12 mouse cellular contexts compared by ENCODE assay signal in the genomic region with DNA sequence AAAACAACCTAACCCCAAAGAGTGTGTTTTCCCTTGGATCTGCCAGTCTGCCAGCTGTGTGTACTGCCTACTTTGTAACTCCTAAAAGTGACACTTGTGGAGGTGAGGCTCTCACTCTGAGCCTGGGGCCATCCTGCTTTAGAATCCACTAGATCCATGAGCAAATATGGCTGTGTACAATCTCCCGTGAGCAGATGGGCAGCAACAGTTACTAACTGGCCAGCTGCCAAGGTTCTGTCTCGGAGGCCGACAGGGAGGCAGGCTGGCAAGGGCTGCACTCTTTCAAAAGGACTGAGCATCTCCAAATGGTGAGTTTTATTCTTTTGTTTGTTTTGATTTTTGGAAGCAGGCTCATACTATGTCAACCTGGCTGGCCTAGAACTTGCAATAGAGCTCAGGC. TPM values are rescaled to one million over a fixed set of nuclear protein-coding genes. Genes with fewer than 3 reads are reported as not detected.
A peak's percentile ranks its signal among the peaks of the same experiment; 100 is the strongest.
DNase-seq lines count a peak whose midpoint lies in the region; ATAC-seq lines count a peak whose summit lies in the region.
"Had no signal": no experiment of that assay in that cellular context is flagged by ENCODE, and none has a peak within 500 bp of the region (broad histone marks: within the 10 kb centered on the region; RNA-seq: fewer than 3 reads in every experiment).

No protein-coding gene starts in this region.

- H3K4me3 ChIP-seq in hindbrain, embryonic 11.5 days (ENCODE audit: low read depth, low read length): no peak overlapping the region
- no peak overlapping the region for H3K4me3 ChIP-seq in hindbrain, embryonic 16.5 days (ENCODE audit: low read length)
- H3K4me3 ChIP-seq: heart, embryonic 10.5 days; left cerebral cortex, adult 2 months had no signal

- no peak for ATAC-seq in hindbrain, embryonic 11.5 days (ENCODE audit: low FRiP score)
- ATAC-seq in hindbrain, embryonic 16.5 days: no peak

- H3K27ac ChIP-seq in hindbrain, embryonic 11.5 days (ENCODE audit: low read depth, low read length): no peak overlapping the region
- H3K27ac ChIP-seq in hindbrain, embryonic 16.5 days (ENCODE audit: low read depth, low read length): no peak overlapping the region
- H3K27ac ChIP-seq: heart, embryonic 10.5 days; left cerebral cortex, adult 2 months had no signal

- no peak overlapping the region for H3K9ac ChIP-seq in hindbrain, embryonic 11.5 days (ENCODE audit: low read depth, low read length)
- no peak overlapping the region for H3K9ac ChIP-seq in hindbrain, embryonic 16.5 days (ENCODE audit: low read depth, low read length)

- peak; percentile 12 for DNase-seq in hindbrain, embryonic 11.5 days (ENCODE audit: low spot score)
- peak; percentile 32 for DNase-seq in right cerebral cortex, postnatal 14 days
- no peak for DNase-seq in right cerebral cortex, postnatal 36 days (ENCODE audit: low spot score in 2 of 2)
- peak; percentile 95 for DNase-seq in cerebellum, postnatal 14 days
- peak; percentile 74 to 84 for DNase-seq in spleen, postnatal 4 days (ENCODE audit: low spot score in 2 of 2)
- DNase-seq in thymus, adult 18-20 months: no peak
- DNase-seq in kidney, postnatal 10 days: no peak
- DNase-seq: lung, adult 18-20 months had no signal

- H3K9me3 ChIP-seq in hindbrain, embryonic 11.5 days (ENCODE audit: control insufficient read depth, low read length): no peaks in the 10 kb centered on the region
- peaks cover 4% of the 10 kb centered on the region; the same call in 1 of the 2 replicates for H3K9me3 ChIP-seq in hindbrain, embryonic 16.5 days (ENCODE audit: control insufficient read depth, low read length)
- H3K9me3 ChIP-seq: heart, embryonic 10.5 days had no signal

- no peaks in the 10 kb centered on the region for H3K27me3 ChIP-seq in hindbrain, embryonic 11.5 days (ENCODE audit: control insufficient read depth, insufficient read depth, low read length)
- H3K27me3 ChIP-seq in hindbrain, embryonic 16.5 days (replicated peaks; ENCODE audit: control insufficient read depth, insufficient read depth, low read length): no peaks in the 10 kb centered on the region; the same call in 1 of the 2 replicates

- 73% methylated on average over 3 of the region's 3 CpGs for WGBS in hindbrain, embryonic 11.5 days
- WGBS in hindbrain, embryonic 16.5 days: 25% methylated on average over 3 of the region's 3 CpGs

- no peak overlapping the region for H3K4me2 ChIP-seq in hindbrain, embryonic 11.5 days (replicated peaks; ENCODE audit: low read depth, low read length)
- no peak overlapping the region for H3K4me2 ChIP-seq in hindbrain, embryonic 16.5 days (ENCODE audit: low read length)

- H3K4me1 ChIP-seq in hindbrain, embryonic 11.5 days (replicated peaks; ENCODE audit: control insufficient read depth, insufficient read depth, low read length): no peaks in the 10 kb centered on the region
- H3K4me1 ChIP-seq in hindbrain, embryonic 16.5 days (ENCODE audit: control insufficient read depth, insufficient read depth, low read depth, low read length): no peaks in the 10 kb centered on the region
- H3K4me1 ChIP-seq: heart, embryonic 10.5 days had no signal

- peaks cover 12% of the 10 kb centered on the region for H3K36me3 ChIP-seq in hindbrain, embryonic 11.5 days (ENCODE audit: control insufficient read depth, insufficient read depth, low read length)
- H3K36me3 ChIP-seq in hindbrain, embryonic 16.5 days (ENCODE audit: control insufficient read depth, insufficient read depth, low read length): peaks cover 33% of the 10 kb centered on the region

RNA-seq across cellular contexts. Expression of gene Lhx3, which starts 6.4 kb away (rescaled TPM):
- 6.1 and 7.4 TPM in 2 replicates for polyA plus RNA-seq in hindbrain, embryonic 11.5 days (2014; fragmentation: Nextera tagmentation; extraction: Ambion mirVana)
- polyA plus RNA-seq in hindbrain, embryonic 16.5 days (2015; fragmentation: Nextera tagmentation; extraction: Ambion mirVana): 3.3 and 4.5 TPM in 2 replicates
- polyA plus RNA-seq: intestine, embryonic 14.5 days had no signal

RNA-seq across cellular contexts. Expression of gene Qsox2, which starts 22.8 kb away (rescaled TPM):
- 15.8 and 16.7 TPM in 2 replicates for polyA plus RNA-seq in hindbrain, embryonic 11.5 days (2014; fragmentation: Nextera tagmentation; extraction: Ambion mirVana)
- 15.3 and 16.7 TPM in 2 replicates for polyA plus RNA-seq in hindbrain, embryonic 16.5 days (2015; fragmentation: Nextera tagmentation; extraction: Ambion mirVana)

Comparison
In these comparisons a context has a peak if more than half of its experiments do, and no peak if none do; other contexts are left out.
1. DNase-seq: peak in hindbrain, embryonic 11.5 days (single experiment), right cerebral cortex, postnatal 14 days (single experiment), cerebellum, postnatal 14 days (2 of 2) and spleen, postnatal 4 days (2 of 2); none in right cerebral cortex, postnatal 36 days (0 of 2), thymus, adult 18-20 months (0 of 2) and kidney, postnatal 10 days (single experiment).